Mouse (Mus musculus) heart, postnatal 36 days (tissue): ENCODE results near the gene Ifit1bl1. TPM values are rescaled to one million over a fixed set of nuclear protein-coding genes. Genes with fewer than 3 reads are reported as not detected.
"Not testable (repeated sequence)": the region's sequence is repeated elsewhere in the genome, so short reads cannot be mapped to it uniquely, and the experiment has no call there.

ENCODE experiments used
- DNase-seq, 2 experiments: peaks; one replicate each; pipeline ENCODE4 v3.0.0; 2021 to 2022
- intact Hi-C: fragments of 180-260 bp; cut with DNase I; formaldehyde crosslinking; loops from one replicate; pipeline ENCODE4 v1.15.1; 2025
- total RNA-seq, 2 experiments: library from RNA; stranded (reverse); gene quantifications; 2 replicates each; pipeline ENCODE4 v1.2.3; 2021

The Ifit1bl1 gene
- total RNA-seq, 2 experiments from 2014 or later: 1.1 to 1.9 TPM

DNA sequence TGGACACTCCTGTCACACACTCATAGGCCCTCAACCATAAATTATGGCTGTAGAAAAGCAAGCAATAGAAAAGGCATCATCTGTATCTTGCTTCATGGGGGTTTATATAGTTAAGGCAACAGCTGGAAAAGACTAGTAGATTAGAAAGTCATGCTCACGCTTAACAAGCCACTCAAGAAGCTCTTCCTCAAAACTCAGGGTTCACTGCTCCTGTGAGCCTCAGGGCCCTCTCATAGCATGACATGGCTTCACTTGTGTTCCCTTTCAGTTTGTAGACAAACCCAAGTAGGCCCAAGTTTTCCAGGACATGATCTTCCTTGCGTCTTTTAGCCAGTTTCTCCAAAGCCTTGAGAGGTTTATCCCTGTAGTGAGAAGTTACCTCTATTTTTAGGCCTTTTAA is 8.3 kb downstream of the Ifit1bl1 start:
- intact Hi-C loops: no loop called here

DNA sequence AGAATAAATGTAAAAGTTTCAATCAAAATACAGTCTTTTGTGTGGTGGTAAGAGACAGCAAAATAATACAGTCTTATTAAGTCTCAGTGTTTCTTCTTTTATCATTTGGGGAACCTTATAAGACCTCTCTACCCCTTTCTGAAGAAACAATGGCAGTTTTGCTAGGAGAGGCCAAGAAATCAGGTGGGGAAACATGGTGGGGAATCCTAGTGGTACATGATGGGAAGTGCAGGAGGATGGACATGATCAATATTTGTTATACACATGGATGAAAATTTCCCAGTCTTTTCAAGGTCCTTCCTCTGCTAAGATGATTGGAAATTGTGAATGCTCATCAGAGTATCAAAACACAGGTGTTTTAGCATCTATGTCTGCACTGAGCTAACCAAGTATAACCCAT is 12.8 kb downstream of the Ifit1bl1 start:
- intact Hi-C loops: loop anchor here (2.0 kb wide), 1 partner anchor 16 kb away; no protein-coding TSS in a partner anchor
- no peak for DNase-seq

More for the DNA sequence above, 8.3 kb downstream of the Ifit1bl1 start:
- DNase-seq: no peak

DNA sequence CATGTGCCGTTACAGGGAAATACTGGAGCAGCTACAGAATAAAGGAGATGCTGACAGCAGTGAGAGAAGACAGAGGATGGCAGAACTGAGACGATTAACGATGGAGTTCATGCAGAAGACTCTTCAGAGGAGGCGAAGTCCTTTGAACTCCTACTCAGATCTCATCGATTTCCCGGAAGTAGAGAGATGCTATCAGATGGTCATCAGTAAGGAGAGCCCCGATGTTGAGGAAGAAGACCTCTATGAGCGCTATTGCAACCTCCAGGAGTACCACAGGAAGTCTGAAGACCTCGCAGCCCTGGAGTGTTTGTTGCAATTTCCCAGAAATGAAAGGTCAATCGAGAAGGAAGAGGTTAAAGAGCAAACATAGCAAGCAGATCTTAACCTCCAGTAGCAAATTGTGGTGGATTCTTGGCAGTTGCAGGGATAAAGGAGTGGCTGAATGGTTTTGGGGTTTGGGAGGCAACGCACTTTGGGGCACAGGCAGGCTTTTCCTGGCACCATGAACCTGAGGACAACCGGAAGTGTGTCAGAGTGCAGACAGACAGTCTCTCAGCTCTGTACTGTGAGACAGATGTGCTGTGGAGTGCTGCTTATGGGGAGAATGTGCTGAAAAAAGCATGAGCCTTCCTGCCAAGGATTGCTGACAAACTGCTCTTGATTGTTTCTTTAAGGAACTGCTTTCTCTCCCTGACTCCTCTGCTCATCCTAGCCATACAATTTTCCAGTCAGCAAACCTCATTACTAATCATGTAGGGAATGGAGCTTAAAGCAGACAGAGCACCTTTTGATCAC is 13.7 kb downstream of the Ifit1bl1 start:
- not testable (repeated sequence) for DNase-seq
- intact Hi-C loops: loop anchor here (2.0 kb wide), 1 partner anchor 17 kb away; no protein-coding TSS in a partner anchor

DNA sequence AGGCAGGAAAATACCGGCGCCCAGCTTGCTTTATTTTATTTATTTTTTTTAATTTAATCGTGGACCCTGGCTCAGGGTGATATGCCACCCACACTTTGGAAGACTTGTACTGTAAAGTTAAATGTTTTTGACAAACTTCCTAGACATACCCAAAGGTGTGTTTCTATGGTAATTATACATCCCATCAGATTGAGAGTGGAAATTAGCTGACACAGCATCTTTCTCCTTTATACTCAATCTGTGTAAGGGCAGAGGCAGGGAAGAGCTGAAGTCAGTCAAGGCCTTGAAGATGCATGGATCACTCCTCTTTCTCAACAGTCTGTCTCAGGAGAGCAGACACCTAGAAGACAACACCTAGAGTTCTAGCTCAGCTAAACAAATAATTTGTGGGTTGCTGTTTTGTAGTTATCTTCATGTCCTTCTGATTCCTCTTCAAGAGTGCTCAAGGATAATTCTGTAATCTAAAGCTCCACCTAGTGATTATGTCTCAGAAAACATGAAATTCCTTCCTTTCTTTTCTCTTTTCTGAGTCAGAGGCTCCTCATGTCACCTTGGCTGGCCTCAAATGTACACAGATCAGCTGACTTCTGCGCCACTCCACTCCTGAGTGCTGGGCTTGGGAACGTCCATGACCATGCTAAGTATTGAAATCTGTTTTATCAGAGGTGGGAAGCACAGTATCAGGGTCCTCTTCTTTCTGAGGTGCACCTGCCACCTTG is 15.9 kb downstream of the Ifit1bl1 start:
- not testable (repeated sequence) for DNase-seq
- intact Hi-C loops: loop anchor here (1.0 kb wide), 1 partner anchor 23 kb away; no protein-coding TSS in a partner anchor

DNA sequence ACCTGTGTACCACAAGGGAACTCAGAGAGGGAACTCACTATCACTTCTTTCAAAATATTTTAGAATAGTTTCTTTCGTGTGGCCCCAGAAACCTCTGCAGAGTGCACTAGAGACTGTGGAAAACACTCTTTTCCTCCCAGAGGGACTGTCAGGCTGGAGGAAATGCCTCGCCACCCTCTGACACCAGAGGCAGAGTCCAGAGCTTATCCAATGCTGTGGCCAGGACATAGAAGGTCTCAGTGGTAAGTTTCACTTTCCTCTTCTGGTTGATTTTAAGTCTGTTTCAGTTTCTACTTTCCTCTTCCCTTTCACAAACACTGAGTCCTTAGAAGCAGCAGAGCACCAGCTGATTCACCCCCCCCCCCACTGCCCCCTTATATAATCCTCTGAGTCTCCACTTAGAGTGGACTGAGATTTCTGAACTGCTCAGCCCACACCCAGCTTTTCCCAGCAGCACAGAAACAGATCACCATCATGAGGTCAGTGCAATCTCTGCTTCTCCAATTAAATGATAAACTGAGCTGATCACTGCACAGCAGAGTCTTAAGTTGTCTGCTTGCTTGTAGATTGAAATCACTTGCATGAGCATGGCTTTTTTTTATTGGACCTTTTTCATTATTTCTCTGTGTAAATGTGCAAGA is 18.5 kb downstream of the Ifit1bl1 start, which contains the start of gene Ifit3:
Ifit3 (plus strand) TSS at position 406 of the 641 bp plus-strand sequence.
- intact Hi-C loops: not testable (repeated sequence)
- peak; percentile 43 to 51 for DNase-seq

DNA sequence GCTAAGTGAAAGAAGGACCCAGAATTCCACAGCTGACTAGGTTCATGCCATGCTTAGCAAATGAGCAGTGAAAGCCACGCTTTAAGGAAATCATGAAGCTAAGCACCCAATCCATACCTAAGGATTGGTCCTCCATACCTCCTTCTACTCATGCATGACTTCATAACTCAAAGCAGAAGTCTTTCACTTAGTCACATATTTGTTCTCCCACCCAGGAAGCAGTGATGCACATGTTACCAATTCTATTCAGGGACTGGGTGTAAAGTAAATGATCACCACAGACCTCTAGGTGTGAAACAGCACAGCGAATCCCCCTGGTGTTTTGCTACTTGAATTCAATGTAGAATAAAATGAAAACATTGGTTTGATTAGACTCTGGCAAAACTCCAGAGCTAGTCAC is 19.1 kb downstream of the Ifit1bl1 start:
- not testable (repeated sequence) for DNase-seq
- intact Hi-C loops: loop anchor here (1.0 kb wide), 1 partner anchor 24 kb away; no protein-coding TSS in a partner anchor

DNA sequence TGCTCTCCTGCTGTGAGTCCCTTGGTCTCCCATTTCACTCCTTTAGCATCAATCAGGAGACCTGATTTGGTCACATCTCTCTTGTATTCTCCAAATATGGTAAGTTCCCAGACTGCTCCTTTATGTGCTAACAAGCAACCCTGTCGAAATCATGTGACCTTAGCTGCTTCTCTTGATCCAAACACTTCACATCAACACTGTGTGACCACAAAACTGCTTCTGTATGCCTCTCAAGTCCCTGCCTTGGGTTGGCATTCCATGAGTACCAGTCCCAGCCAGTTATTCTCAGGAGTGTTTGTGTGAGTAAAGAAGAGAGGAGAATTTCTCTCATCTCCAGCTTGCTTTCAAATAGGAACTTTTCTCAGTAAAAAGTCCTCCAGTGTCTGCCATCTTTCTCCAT is 24.6 kb downstream of the Ifit1bl1 start:
- no peak for DNase-seq
- intact Hi-C loops: no loop called here

DNA sequence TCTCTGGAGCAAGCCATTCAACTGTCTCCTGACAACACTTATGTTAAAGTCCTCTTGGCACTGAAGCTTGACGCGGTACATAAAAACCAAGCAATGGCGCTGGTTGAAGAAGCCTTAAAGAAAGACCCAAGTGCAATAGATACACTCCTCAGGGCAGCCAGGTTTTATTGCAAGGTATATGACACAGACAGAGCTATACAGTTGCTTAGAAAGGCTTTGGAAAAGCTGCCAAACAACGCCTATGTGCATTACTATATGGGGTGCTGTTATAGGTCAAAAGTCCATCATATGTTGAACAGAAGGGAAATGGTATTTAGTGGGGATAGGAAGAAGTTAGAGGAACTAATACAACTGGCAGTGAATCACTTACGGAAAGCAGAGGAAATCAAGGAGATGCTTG is 28.1 kb downstream of the Ifit1bl1 start:
- intact Hi-C loops: no loop called here
- DNase-seq: no peak

DNA sequence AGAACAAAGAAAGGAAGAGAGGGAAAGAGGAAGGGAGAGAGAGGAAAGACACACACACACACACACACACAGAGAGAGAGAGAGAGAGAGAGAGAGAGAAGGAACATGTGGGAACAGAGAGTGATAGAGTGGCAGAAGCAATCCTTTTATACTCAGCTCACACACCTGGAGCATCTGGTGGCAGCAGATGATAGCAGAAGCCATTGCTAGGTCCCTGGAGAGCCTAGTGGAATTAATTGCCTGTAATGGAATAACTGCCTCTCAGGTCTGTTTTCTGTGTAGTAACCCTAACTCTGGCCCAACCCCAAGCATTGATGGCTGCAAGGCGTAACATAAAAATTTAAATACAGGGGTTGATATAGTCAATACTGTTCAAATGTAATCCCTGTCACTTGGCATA is 30.7 kb downstream of the Ifit1bl1 start:
- intact Hi-C loops: no loop called here

DNA sequence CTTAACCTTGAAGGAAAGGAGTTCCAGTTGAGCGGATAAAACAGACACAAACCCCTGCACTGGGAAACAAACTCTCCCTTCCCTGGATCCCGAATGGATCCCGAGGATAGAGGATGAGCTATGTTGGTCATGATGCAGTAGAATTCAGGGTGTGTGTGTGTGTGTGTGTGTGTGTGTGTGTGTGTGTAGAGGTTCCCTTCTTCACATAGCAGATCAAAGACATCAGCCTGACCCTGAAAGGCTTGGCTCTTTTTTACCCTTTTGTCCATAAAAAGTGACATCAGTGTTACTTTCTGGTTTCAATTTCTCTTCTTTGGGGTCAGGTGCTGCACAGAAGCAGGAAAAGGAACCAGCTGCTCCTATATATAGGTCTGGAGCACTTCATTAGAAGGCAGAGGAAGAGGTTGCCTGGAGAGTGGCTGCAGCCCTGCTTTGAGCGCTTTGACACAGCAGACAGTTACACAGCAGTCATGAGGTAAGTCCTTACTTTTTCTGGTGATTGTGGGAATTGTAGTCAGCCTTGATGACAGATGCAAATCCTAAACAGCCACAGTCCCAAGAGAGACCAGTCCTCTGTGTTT is 31.8 kb downstream of the Ifit1bl1 start:
- intact Hi-C loops: no loop called here
- DNase-seq: no peak

More for the DNA sequence above, 30.7 kb downstream of the Ifit1bl1 start:
- DNase-seq: no peak

DNA sequence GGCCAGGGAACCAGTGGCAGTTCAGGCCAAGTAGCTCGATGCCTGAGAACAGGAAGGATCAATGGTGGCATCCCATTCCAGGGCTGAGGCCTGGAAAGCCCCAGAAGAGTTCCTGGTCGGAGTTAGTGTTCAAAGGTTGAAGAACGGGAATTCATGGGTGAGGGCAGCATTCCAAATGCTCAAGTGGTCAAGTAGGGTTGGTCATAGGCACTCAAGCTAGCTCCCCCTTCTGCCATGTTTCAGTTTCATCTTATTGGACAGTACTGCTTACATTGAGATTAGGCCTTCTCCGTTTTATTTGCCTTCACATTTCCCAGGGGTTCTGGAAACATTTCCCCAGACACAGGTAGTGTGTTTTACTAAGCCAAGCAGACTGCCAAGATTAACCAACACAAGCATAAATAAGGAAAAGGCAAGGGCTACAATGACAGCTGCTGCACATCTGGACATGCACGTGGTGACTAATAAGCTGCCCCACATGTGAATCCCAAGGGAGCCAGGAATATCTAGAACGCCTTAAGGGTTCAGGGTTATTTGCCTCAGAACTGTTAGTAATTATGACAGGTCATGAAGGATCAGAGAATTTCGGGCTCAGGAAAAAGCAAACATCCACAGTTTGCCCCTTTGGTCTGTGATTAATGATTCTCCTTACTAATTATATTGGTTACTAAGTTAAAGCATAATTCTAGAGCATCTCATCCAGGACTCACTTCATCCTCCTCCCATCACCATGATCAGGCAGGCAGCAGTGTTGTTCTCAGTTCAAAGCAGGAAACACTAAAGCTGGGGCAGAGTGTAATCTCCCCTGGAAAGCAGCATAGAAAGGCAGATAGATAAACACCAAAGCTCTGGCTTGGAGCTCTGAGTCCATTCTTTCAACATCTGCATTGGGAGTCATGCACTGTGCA is 32.5 kb downstream of the Ifit1bl1 start:
- DNase-seq: no peak
- intact Hi-C loops: no loop called here

DNA sequence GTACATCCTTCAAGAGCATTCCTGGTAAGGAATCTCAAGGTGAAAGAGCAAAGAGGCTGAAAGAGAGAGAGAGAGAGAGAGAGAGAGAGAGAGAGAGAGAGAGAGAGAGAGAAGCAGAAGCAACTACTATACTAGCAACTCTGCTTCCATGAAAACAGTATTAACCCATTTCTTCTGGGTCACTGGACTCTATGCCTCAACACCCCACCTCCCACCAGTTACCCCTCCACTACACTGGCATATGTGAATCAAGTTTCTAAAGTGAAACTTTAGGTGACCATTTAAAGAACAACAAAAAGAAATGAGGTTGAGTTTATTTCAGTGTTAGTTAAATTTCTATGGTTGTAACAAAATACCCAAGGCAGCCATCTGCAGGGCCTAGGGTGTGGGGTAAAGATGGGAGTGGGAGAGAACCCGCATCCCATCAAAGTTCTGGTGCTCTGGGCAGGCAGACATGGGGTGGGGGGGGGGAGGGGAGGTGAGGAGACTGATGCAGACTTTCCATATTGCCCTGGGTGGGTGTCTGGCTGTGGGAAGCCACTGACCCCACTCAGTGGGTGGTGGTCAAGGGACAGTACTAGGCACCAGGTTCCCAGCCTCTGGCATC is 35.5 kb downstream of the Ifit1bl1 start:
- intact Hi-C loops: no loop called here
- no peak for DNase-seq

DNA sequence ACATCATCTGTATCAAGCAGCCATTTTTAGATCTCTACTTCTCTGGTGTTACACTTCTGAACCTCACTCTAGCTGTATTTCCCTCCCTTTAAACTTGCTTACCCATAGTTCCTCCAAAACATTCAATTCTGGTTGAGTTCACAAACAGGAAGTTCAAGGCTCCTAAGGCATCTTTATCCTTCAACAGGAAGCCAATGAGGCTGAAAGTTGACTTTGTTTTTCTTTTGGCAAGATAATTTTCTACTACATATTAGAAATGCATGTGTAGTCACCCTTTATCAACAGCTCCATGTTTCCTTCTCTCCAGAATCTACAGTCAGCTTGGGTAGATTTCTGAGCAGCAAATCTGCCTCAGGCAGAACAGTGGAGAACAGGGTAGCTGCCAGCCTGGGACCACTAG is 39.2 kb downstream of the Ifit1bl1 start:
- no peak for DNase-seq

DNA sequence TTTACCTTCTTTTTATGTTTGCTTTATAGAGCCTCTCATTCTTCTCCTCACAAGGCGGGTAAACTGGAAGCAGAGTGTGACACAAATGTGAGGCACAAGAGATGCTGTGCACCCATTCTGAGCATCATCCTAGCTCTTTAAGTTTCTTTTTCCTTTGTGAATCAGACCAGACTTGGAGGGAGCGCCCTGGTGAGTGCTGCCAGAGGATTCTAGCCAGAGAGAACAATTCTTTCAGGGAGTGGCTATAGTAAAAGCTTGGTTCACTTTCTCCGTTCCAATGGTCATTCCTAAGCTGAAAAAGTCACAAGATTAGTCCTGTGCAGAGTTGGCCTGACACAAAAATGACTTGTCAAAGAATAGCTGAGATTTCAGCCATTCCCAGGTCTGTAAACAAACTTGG is 45.1 kb downstream of the Ifit1bl1 start:
- intact Hi-C loops: no loop called here
- DNase-seq: peak; percentile 39

More for the DNA sequence above, 39.2 kb downstream of the Ifit1bl1 start:
- intact Hi-C loops: no loop called here

DNA sequence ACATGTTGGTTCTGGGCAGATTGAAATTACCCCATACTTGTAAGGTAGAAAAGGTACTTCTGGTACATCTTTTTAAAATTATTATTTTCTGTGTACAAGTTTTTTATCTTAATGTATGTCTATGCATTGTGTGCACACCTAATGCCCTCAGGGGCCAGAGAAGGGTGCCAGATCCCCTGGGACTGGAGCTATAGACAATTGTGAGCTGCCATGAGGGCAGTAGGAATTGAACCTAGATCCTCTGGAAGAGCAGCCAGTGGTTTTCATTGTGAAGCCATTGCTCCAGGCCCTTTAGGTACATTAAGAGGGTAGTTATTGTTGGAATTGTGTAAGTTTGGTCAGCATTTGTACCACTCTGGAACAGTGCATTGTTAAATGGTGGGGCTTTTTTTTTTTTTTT is 47.7 kb downstream of the Ifit1bl1 start:
- DNase-seq: no peak
- intact Hi-C loops: no loop called here

DNA sequence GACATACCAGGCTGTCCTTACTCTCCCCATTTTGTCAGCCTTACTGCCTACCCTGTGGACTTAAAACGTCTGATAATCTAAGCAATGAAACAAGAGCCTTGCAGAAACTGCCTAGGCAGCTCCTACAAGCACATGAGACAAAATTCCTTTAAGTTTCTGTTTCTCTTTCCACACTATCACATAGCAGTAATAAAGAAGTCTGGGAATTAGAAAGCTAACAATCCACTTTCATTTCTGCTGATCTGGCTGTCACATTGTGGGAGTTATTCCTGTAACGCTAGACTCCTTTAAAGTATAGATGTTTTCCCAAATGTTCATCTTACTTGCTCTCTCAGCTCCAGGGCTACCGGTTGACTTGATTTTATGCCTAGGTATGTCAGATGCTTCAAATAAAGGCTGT is 48.2 kb downstream of the Ifit1bl1 start:
- intact Hi-C loops: no loop called here

DNA sequence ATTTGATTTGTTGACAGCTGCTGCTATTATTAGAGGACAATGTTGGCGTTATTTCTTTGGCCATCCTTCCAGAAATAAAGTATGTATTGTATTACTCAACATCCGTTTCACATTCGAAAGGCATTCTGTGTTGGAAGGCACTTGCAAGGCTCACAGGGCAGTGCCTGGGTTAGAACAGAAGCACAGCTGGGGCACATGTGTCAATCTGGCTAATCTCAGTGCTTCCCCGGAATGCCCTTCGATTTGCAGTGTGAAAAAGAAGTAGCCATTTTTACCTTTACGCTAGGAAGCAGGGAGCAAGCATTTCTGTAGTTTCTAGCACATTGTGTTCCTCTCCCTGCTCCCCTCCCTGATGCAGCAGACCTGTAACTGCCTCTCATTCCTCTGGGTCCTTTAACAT is 48.7 kb downstream of the Ifit1bl1 start:
- peak in 1 of 2 experiments; percentile 25 for DNase-seq
- intact Hi-C loops: no loop called here

More for the DNA sequence above, 48.2 kb downstream of the Ifit1bl1 start:
- no peak for DNase-seq

DNA sequence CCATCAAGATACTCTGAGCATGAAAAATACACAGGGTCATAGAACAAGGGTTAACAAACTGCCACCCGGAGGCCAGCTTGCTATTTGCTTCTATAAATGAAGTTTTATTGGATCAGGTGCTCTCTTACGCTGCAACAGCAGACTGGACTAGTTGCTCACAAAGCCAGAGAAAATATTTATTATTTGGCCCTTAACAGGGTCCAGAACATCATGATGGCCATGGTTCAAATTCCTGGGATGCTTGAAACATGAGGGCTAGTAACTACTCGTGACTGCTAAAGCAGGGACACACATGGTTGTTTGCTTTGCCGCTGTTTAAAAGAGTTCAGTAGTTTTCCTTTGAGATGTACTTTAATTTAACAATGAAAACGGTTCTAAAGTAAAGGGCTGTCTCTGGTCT is 49.8 kb downstream of the Ifit1bl1 start:
- peak; percentile 19 to 32 for DNase-seq
- intact Hi-C loops: loop anchor here (2.0 kb wide), 1 partner anchor 51 kb away; no protein-coding TSS in a partner anchor
